Mouse (Mus musculus): ENCODE measurements around the gene Fam167b.
A peak's percentile ranks its signal among the peaks of the same experiment; 100 is the strongest.

Gene Fam167b

GRCm38 (mm10) chr4:129608426-129609025, 30.2 kb upstream of the Fam167b start:
- peak; percentile 60 for DNase-seq (ENCODE audit: extremely low read depth, low read depth)

DNA sequence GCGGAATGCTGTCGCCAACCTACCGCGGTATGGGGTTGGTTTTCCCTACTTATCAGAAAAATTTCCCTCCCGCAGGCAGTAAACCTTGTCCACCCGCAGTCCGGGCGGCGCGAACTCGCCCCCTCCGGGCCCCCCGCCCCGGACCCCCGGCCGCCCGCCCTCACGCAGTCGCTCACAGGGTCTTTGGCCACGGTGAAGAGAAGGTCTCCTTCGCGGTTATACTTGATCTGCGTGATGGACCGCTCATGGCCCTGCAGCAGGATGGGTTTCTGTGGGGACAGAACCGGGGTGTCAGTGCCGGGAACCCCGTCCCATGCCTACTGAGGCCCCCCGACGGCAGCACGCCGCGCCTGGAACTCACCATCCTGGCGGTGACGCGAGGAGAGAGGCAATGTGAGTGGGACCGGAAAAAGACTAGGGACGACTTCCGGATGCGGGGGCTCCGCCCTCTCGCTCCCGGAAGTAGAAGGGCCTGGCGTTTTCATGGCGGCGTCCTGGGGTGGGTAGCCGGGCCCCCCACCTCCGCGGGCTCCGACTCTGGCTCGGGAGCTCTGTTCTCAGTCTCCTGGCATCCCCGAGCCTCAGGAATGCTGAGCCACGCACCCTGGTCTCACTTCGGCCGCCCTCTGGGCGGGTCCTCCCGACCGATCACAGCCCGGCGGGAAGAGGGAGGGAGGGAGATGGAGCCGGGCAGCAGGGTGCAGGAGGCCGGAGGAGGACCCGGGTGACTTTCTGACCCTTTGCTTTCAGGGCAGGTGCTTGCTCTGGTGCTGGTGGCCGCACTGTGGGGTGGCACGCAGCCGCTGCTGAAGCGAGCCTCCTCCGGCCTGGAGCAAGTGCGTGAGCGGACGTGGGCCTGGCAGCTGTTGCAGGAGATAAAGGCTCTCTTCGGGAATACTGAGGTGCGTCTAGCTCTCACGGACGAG, 22.1 kb upstream of the Fam167b start, which contains the start of the genes Eif3i and Tmem234:
Eif3i (minus strand) TSS at position 416 of the 926 bp plus-strand sequence.
Tmem234 (plus strand) TSS at position 436 of the 926 bp plus-strand sequence.
- DNase-seq (ENCODE audit: extremely low read depth, low read depth) = peak; percentile 61

GRCm38 (mm10) chr4:129588865-129589264, 10.5 kb upstream of the Fam167b start:
- DNase-seq (ENCODE audit: extremely low read depth, low read depth) = no peak

GRCm38 (mm10) chr4:129586943-129587342, 8.6 kb upstream of the Fam167b start:
- no peak for DNase-seq (ENCODE audit: extremely low read depth, low read depth)

DNA sequence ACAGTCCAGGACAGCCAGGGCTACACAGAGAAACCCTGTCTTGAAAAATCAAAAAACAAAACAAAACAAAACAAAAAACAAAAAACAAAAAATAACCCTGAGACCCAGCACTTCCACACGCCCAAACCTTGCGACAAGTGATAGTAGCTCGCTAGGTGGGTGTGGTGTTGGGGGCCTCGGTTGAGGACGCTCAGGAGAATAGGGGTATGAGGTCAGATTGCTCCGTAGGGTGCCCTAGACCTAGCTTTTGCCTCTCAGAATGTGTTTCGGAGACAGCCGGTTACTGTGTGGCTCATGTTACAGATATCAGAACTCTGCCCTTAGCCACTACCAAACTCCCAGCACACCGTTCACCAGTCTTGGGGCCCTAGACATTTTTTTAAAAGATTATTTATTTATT, 7.4 kb upstream of the Fam167b start:
- DNase-seq (ENCODE audit: extremely low read depth, low read depth) = no peak

GRCm38 (mm10) chr4:129584884-129585608, 6.7 kb upstream of the Fam167b start:
- peak; percentile 56 for DNase-seq (ENCODE audit: extremely low read depth, low read depth)

- no peak for DNase-seq (ENCODE audit: extremely low read depth, low read depth)
These were observed 6.0 kb upstream of the Fam167b start for GRCm38 (mm10) chr4:129584370-129584769.

DNA sequence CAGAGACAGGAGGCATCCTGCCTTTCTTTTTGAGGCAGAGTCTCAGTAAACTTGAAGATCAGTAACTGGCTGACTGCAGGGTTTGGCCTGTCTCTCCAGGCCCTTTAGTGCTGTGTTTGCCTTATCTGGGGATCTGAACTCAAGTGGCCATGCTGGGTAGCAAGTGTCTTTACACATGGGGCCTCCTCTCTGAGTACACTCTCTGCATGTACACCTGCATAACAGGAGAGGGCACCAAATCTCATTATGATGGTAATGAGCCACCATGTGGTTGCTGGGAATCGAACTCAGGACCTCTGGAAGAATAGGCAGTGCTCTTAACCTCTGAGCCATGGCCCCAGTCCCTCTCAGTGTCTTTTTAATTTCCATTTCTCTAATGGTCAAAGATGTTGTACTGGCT, 3.9 kb upstream of the Fam167b start:
- DNase-seq (ENCODE audit: extremely low read depth, low read depth) = no peak

- no peak for DNase-seq (ENCODE audit: extremely low read depth, low read depth)
These were observed 2.0 kb upstream of the Fam167b start for GRCm38 (mm10) chr4:129580347-129580746.

DNA sequence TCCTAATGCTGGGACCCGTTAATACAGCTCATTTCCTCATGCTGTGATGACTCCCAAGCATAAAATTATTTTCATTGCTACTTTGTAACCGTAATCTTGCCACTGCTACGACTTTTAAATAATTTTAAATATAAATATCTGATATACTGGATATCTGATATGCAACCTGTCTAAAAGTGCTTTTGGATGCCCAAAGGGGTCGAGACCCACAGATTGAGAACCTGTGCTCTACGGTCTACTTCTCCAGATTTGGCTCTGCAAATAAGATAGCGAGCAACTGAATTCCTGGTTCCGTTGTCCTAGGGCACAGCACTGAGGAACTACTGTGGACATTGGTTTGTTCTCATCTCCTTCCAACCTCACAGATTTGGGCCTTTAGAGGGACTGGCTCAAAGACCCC, 661 bp downstream of the Fam167b start:
- no peak for DNase-seq (ENCODE audit: extremely low read depth, low read depth)

DNA sequence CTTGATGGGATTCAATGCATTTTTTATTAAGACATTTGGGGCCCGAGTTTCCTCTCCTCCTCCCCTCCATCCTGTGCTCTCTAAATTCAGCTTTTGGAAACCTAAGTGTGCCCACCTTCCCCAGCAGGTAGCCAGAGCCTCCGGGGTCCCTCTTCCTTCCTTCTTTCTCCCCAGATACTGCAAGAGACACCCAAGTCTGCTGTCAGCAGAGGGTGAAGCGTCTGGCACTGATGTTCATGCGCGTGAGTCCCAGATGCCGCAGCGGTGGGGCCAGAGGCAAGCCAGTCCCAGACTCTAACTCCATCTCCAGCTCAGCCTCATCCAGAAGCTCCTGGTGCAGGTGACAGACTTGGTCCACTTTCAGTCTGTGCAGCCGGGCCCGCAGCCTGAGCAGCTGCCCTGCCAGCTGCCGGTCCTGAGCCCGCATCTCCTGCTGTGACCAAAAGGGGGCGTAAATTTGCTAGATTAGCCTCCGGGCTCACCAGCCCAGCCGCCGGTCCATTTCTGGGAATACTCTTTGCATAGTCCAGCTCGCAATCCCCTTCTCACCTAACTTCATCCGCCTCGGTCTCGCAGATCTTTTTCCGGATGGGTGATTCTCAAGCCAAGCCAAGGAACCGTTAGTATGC, 1.4 kb downstream of the Fam167b start:
- DNase-seq (ENCODE audit: extremely low read depth, low read depth) = peak; percentile 22

DNA sequence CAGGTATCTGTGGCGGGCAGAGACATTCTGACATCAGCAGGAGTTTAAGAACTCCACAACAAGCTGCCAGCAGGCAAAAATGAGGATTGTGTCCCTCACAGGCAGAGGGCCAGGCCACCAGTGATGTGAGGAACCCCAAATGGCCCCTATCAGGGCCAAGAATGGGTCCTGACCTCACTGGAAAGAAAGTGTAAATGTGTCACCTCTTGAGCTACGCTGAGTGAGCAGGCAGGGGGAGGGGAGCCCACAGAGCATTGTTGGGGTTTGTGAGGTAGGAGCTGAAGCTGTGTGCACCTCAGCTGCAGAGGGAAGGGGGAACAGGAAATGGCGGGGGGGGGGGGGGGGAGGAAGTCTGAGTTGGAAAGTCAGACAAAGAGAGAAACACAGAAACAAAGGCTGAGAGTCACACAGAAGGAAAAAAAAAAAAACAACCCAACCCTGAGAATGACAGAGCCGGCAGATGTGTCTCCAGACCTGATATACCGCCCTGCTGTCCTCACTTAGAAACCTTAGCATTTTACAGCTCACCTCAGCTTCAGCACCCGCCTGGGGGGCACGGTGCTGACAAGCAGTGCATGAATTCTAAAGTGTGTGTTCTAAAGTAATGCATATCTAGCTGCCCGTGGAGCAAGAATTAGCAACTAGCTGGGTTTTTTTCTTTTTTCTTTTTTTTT, 3.0 kb downstream of the Fam167b start:
- DNase-seq (ENCODE audit: extremely low read depth, low read depth) = peak; percentile 33

DNA sequence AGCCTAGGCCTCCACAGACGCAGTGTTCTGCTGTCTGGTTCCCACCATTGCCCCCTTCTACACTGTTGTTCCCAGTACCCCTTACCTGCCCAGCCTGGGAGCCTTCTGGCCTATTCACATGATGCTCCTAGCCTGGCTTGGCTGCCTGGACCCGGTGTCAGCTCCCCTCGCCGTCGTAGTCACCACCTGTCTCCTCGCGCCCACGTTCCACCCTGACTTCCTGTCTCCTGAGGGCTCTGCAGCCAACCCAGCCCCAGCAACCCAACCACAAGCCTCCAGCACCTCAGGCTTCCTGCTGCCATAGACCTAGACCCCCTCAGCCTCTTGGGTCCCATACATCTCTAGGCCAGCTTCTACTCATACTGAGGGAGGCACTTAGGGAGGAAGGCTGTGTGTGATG, 4.9 kb downstream of the Fam167b start, which contains the start of gene Lck:
Lck (minus strand) TSS at position 212 of the 400 bp plus-strand sequence.
- DNase-seq (ENCODE audit: extremely low read depth, low read depth) = no peak

GRCm38 (mm10) chr4:129573093-129573370, 5.3 kb downstream of the Fam167b start:
- no peak for DNase-seq (ENCODE audit: extremely low read depth, low read depth)

GRCm38 (mm10) chr4:129572236-129573092, 5.9 kb downstream of the Fam167b start:
- DNase-seq (ENCODE audit: extremely low read depth, low read depth) = no peak

- DNase-seq (ENCODE audit: extremely low read depth, low read depth) = no peak
These were observed 6.7 kb downstream of the Fam167b start for GRCm38 (mm10) chr4:129571551-129572084.

GRCm38 (mm10) chr4:129570028-129570427, 8.3 kb downstream of the Fam167b start:
- DNase-seq (ENCODE audit: extremely low read depth, low read depth) = no peak

- no peak for DNase-seq (ENCODE audit: extremely low read depth, low read depth)
These were observed 10.0 kb downstream of the Fam167b start for GRCm38 (mm10) chr4:129568366-129568765.

- no peak for DNase-seq (ENCODE audit: extremely low read depth, low read depth)
These were observed 13.2 kb downstream of the Fam167b start for GRCm38 (mm10) chr4:129565139-129565538.

DNA sequence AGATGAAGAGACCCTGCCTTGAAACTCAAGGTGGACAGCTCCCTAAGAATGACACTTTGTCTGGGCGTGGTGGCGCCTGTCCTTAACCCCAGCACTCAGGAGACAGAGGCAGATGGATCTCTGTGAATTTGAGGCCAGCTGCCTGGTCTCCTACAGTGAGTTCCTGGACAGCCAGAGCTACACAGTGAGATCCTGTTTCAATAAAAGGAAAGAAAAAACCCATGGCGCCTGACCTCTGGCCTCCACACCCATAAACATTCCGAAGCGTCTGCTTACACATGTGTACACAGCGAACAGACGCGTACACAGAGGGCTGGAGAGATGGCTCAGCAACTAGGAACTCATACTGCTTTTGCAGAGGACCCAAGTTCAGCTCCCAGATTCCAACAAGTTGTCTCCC, 14.6 kb downstream of the Fam167b start:
- DNase-seq (ENCODE audit: extremely low read depth, low read depth) = no peak

Measured in MEL-GATA-1-ER (cell line).